Mouse (Mus musculus): ENCODE results near the gene Ramp1.

DNA sequence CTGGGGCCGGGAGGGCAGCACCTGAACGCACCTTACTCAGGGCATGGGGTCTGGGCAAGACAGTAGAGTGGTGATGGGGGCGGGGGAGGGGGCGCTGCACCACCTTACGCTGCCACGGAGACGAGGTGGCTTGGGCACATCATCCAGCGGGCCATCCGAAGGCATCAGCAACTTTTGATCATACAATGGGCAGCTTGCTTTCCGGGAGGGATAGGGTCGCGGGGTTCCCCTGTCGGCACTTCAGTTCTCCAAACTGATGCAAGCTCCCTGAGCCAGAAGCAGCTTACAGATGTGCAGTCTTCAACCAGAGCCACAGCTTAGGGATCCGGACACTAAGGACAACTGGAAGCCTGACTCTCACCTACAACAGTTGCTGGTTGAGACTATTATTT is 548 bp downstream of the Ramp1 start:
- TF ChIP-seq CEBPB (IDR thresholded peaks at IDR 0.05; ENCODE audit: insufficient read depth, poor library complexity, severe bottlenecking) (no peak), POLR2A (IDR thresholded peaks at IDR 0.05; ENCODE audit: insufficient read length, low read depth) (no peak), TCF12 (IDR thresholded peaks at IDR 0.05; ENCODE audit: insufficient read depth, poor library complexity, severe bottlenecking) (no peak), USF1 (IDR thresholded peaks at IDR 0.05; ENCODE audit: low read depth) (no peak), MYOD1 (IDR thresholded peaks at IDR 0.05; ENCODE audit: control insufficient read depth in 1 of 3, insufficient read length in 2 of 3, low read depth in 2 of 3) (no peak), MAX (IDR thresholded peaks at IDR 0.05; ENCODE audit: low read depth) (no peak), POLR2AphosphoS2 (IDR thresholded peaks at IDR 0.05; ENCODE audit: insufficient read length, low read depth) (no peak)
